Mouse (Mus musculus): Measurements from ENCODE around the gene Slc1a6.

Gene Slc1a6

GRCm38 (mm10) chr10:78779981-78780651 lies at the start of gene Slc1a6:
TSS of gene Slc1a6 (plus strand) at chr10:78780496.
- in situ Hi-C loops (cut with MboI, MseI), result no loop called here

- in situ Hi-C loops (cut with MboI, MseI), result no loop called here
These were observed 40.5 kb upstream of the Slc1a6 start for GRCm38 (mm10) chr10:78739821-78740220.

GRCm38 (mm10) chr10:78743721-78744120 lies 36.6 kb upstream of the Slc1a6 start:
- in situ Hi-C loops (cut with MboI, MseI), result no loop called here

- in situ Hi-C loops (cut with MboI, MseI), result no loop called here
These were observed 34.7 kb upstream of the Slc1a6 start for GRCm38 (mm10) chr10:78745453-78746232.

- in situ Hi-C loops (cut with MboI, MseI), result no loop called here
These were observed 33.1 kb upstream of the Slc1a6 start for GRCm38 (mm10) chr10:78747035-78747721.

- in situ Hi-C loops (cut with MboI, MseI), result no loop called here
These were observed 32.1 kb upstream of the Slc1a6 start for GRCm38 (mm10) chr10:78748161-78748560.

- in situ Hi-C loops (cut with MboI, MseI), result no loop called here
These were observed 31.4 kb upstream of the Slc1a6 start for GRCm38 (mm10) chr10:78748946-78749345.

- in situ Hi-C loops (cut with MboI, MseI), result loop anchor here (10.0 kb wide), 1 partner anchor 362 kb away; no protein-coding TSS in a partner anchor
These were observed 27.7 kb upstream of the Slc1a6 start, which contains the start of gene Ccdc105 for GRCm38 (mm10) chr10:78752452-78753191. TSS of gene Ccdc105 (minus strand) at chr10:78753065.

- in situ Hi-C loops (cut with MboI, MseI), result loop anchor here (10.0 kb wide), 1 partner anchor 359 kb away; no protein-coding TSS in a partner anchor
These were observed 24.3 kb upstream of the Slc1a6 start for GRCm38 (mm10) chr10:78756021-78756420.

GRCm38 (mm10) chr10:78765570-78765969 lies 14.7 kb upstream of the Slc1a6 start:
- in situ Hi-C loops (cut with MboI, MseI), result no loop called here

GRCm38 (mm10) chr10:78775830-78776229 lies 4.5 kb upstream of the Slc1a6 start:
- in situ Hi-C loops (cut with MboI, MseI), result no loop called here

GRCm38 (mm10) chr10:78779527-78779926 lies 769 bp upstream of the Slc1a6 start:
- in situ Hi-C loops (cut with MboI, MseI), result no loop called here

- in situ Hi-C loops (cut with MboI, MseI), result no loop called here
These were observed 7.3 kb downstream of the Slc1a6 start for GRCm38 (mm10) chr10:78787566-78788087.

- in situ Hi-C loops (cut with MboI, MseI), result no loop called here
These were observed 10.3 kb downstream of the Slc1a6 start for GRCm38 (mm10) chr10:78790561-78790960.

GRCm38 (mm10) chr10:78801449-78801848 lies 21.2 kb downstream of the Slc1a6 start:
- in situ Hi-C loops (cut with MboI, MseI), result no loop called here

GRCm38 (mm10) chr10:78812358-78813060 lies 32.2 kb downstream of the Slc1a6 start:
- in situ Hi-C loops (cut with MboI, MseI), result no loop called here

- in situ Hi-C loops (cut with MboI, MseI), result loop anchor here (10.0 kb wide), 1 partner anchor 424 kb away; no protein-coding TSS in a partner anchor
These were observed 60.2 kb downstream of the Slc1a6 start for GRCm38 (mm10) chr10:78840456-78840855.

- in situ Hi-C loops (cut with MboI, MseI), result no loop called here
These were observed 71.8 kb downstream of the Slc1a6 start, which contains the start of gene Olfr1356 for GRCm38 (mm10) chr10:78852066-78852465. TSS of gene Olfr1356 (minus strand) at chr10:78852166.
